8 mouse cellular contexts compared by ENCODE assay signal in genomic region chr7:19506969-19507611, GRCm38 (mm10). TPM values are rescaled to one million over a fixed set of nuclear protein-coding genes. Genes with fewer than 3 reads are reported as not detected.
DNase-seq lines count a peak whose midpoint lies in the region; ATAC-seq and TF ChIP-seq lines count a peak whose summit lies in the region.

No protein-coding gene starts in this region.

- H3K9ac ChIP-seq in embryonic facial prominence, embryonic 14.5 days (ENCODE audit: low read depth, low read length), result peak overlapping the region; percentile 86
- peak overlapping the region; percentile 78 for H3K9ac ChIP-seq in hindbrain, postnatal 0 days (replicated peaks; ENCODE audit: low read length)

- peak overlapping the region; percentile 81 for H3K4me3 ChIP-seq in embryonic facial prominence, embryonic 14.5 days (ENCODE audit: low read depth, low read length)
- peak overlapping the region; percentile 76 for H3K4me3 ChIP-seq in hindbrain, postnatal 0 days (ENCODE audit: low read length)
- peak overlapping the region; percentile 83 for H3K4me3 ChIP-seq in small intestine, adult 2 months (ENCODE audit: low read depth, low read length)

- TF ChIP-seq POLR2A in small intestine, adult 2 months (IDR thresholded peaks at IDR 0.05; ENCODE audit: low read depth, low read length), result no peak

- WGBS in embryonic facial prominence, embryonic 14.5 days, result 2% methylated on average over 17 of the region's 71 CpGs
- under 1% methylated on average over 70 of the region's 71 CpGs for WGBS in hindbrain, postnatal 0 days
- 7% methylated on average over 71 of the region's 71 CpGs for WGBS in small intestine, adult 2 months

- peak; percentile 16; the same call in 1 of the 2 replicates for ATAC-seq in embryonic facial prominence, embryonic 14.5 days (ENCODE audit: low read depth)
- ATAC-seq in hindbrain, postnatal 0 days, result peak; percentile 39

- H3K4me1 ChIP-seq in embryonic facial prominence, embryonic 14.5 days (ENCODE audit: control insufficient read depth, insufficient read depth, low read length), result no peaks in the 10 kb centered on the region
- H3K4me1 ChIP-seq in hindbrain, postnatal 0 days (ENCODE audit: insufficient read depth, low read length), result peaks cover 11% of the 10 kb centered on the region; the same call in 1 of the 2 replicates
- peaks cover 16% of the 10 kb centered on the region for H3K4me1 ChIP-seq in small intestine, adult 2 months (ENCODE audit: control insufficient read depth, insufficient read depth, insufficient read length, low read length)

- intact Hi-C loops in heart, postnatal 25 days (cut with DNase I), result loop anchor here (2.0 to 5.0 kb wide), 2 partner anchors 55 to 66 kb away; partner anchors contain the start of gene Ppp1r37

- H3K4me2 ChIP-seq in embryonic facial prominence, embryonic 14.5 days (ENCODE audit: low read depth, low read length), result peak overlapping the region; percentile 98
- H3K4me2 ChIP-seq in hindbrain, postnatal 0 days (ENCODE audit: low read depth, low read length), result peak overlapping the region; percentile 88

- H3K27ac ChIP-seq in embryonic facial prominence, embryonic 14.5 days (replicated peaks; ENCODE audit: low read depth, low read length), result no peak overlapping the region
- peak overlapping the region; percentile 83 for H3K27ac ChIP-seq in hindbrain, postnatal 0 days
- H3K27ac ChIP-seq in small intestine, adult 2 months (ENCODE audit: insufficient read depth, low read depth, low read length), result no peak overlapping the region

- no peak for TF ChIP-seq CTCF in hindbrain, postnatal 0 days (IDR thresholded peaks at IDR 0.05; ENCODE audit: low read depth)
- no peak for TF ChIP-seq CTCF in small intestine, adult 2 months (IDR thresholded peaks at IDR 0.05; ENCODE audit: extremely low read depth, insufficient read length, insufficient replicate concordance, low read depth, low read length)

- no peaks in the 10 kb centered on the region for H3K9me3 ChIP-seq in embryonic facial prominence, embryonic 14.5 days (ENCODE audit: control insufficient read depth, low read length)
- H3K9me3 ChIP-seq in hindbrain, postnatal 0 days (ENCODE audit: low read length), result no peaks in the 10 kb centered on the region

- DNase-seq in heart, adult 11 months, result peak; percentile 95
- DNase-seq in heart, postnatal 25 days (ENCODE audit: low spot score), result no peak
- DNase-seq in R1 (ENCODE audit: low read depth, low spot score) (peak; percentile 71), adipocyte (ENCODE audit: low spot score) (no peak)
- DNase-seq in embryonic facial prominence, embryonic 14.5 days (ENCODE audit: low spot score), result peak; percentile 71
- DNase-seq in hindbrain, postnatal 0 days (ENCODE audit: low spot score), result peak; percentile 90
- DNase-seq in lung, postnatal 10 days, result peak; percentile 58

- no peaks in the 10 kb centered on the region for H3K27me3 ChIP-seq in embryonic facial prominence, embryonic 14.5 days (replicated peaks; ENCODE audit: control insufficient read depth, insufficient read depth, low read length)
- H3K27me3 ChIP-seq in hindbrain, postnatal 0 days (ENCODE audit: insufficient read depth, low read length), result no peaks in the 10 kb centered on the region
- no peaks in the 10 kb centered on the region for H3K27me3 ChIP-seq in small intestine, adult 2 months (ENCODE audit: control insufficient read depth, insufficient read depth, low read length)

- no peaks in the 10 kb centered on the region for H3K36me3 ChIP-seq in embryonic facial prominence, embryonic 14.5 days (ENCODE audit: control insufficient read depth, insufficient read depth, low read length)
- H3K36me3 ChIP-seq in hindbrain, postnatal 0 days (ENCODE audit: insufficient read depth, low read length), result no peaks in the 10 kb centered on the region
- H3K36me3 ChIP-seq in small intestine, adult 2 months (ENCODE audit: control insufficient read depth, insufficient read depth, low read length), result no peaks in the 10 kb centered on the region

RNA-seq across cellular contexts. Expression of gene Bloc1s3, which starts 1.1 kb away (rescaled TPM):
- total RNA-seq in heart, postnatal 25 days (2021), result 1 to 10 TPM; 2.3 to 2.4 TPM
- 0.74 and 0.93 TPM in 2 replicates for polyA plus RNA-seq in embryonic facial prominence, embryonic 14.5 days (2014; fragmentation: Nextera tagmentation; extraction: Ambion mirVana)
- 18.8 and 22.4 TPM in 2 replicates for total RNA-seq in hindbrain, postnatal 0 days (2014; rRNA removed)
- 3.8 and 4.3 TPM in 2 replicates for polyA plus RNA-seq in hindbrain, postnatal 0 days (2015; fragmentation: Nextera tagmentation; extraction: Ambion mirVana)
- 11.9 and 24.9 TPM in 2 replicates for polyA plus RNA-seq in small intestine, adult 2 months (2012; rRNA removed)

RNA-seq across cellular contexts. Expression of gene Trappc6a, which starts 1.1 kb away (rescaled TPM):
- 10 to 100 TPM; 35.6 to 35.9 TPM for total RNA-seq in heart, postnatal 25 days (2021)
- polyA plus RNA-seq in embryonic facial prominence, embryonic 14.5 days (2014; fragmentation: Nextera tagmentation; extraction: Ambion mirVana), result 61.8 and 67.3 TPM in 2 replicates
- total RNA-seq in hindbrain, postnatal 0 days (2014; rRNA removed), result 26.4 and 46.5 TPM in 2 replicates
- polyA plus RNA-seq in hindbrain, postnatal 0 days (2015; fragmentation: Nextera tagmentation; extraction: Ambion mirVana), result 42.8 and 44.3 TPM in 2 replicates
- polyA plus RNA-seq in small intestine, adult 2 months (2012; rRNA removed), result 56.3 and 120 TPM in 2 replicates

RNA-seq across cellular contexts. Expression of gene Nkpd1, which starts 10.5 kb away (rescaled TPM):
- total RNA-seq in heart, postnatal 25 days (2021), result not detected
- polyA plus RNA-seq in embryonic facial prominence, embryonic 14.5 days (2014; fragmentation: Nextera tagmentation; extraction: Ambion mirVana), result 0.14 and 0.42 TPM in 2 replicates
- 1.9 and 4.4 TPM in 2 replicates for total RNA-seq in hindbrain, postnatal 0 days (2014; rRNA removed)
- polyA plus RNA-seq in hindbrain, postnatal 0 days (2015; fragmentation: Nextera tagmentation; extraction: Ambion mirVana), result 1.3 TPM in 2 replicates
- 0.23 and 0.43 TPM in 2 replicates for polyA plus RNA-seq in small intestine, adult 2 months (2012; rRNA removed)

RNA-seq across cellular contexts. Expression of gene Exoc3l2, which starts 44.0 kb away (rescaled TPM):
- total RNA-seq in heart, postnatal 25 days (2021), result 1 to 10 TPM; 1.2 to 1.3 TPM
- polyA plus RNA-seq in embryonic facial prominence, embryonic 14.5 days (2014; fragmentation: Nextera tagmentation; extraction: Ambion mirVana), result 1.4 and 1.7 TPM in 2 replicates
- total RNA-seq in hindbrain, postnatal 0 days (2014; rRNA removed), result 0.61 and 1.3 TPM in 2 replicates
- polyA plus RNA-seq in hindbrain, postnatal 0 days (2015; fragmentation: Nextera tagmentation; extraction: Ambion mirVana), result 2.0 and 2.3 TPM in 2 replicates
- 6.5 and 12.0 TPM in 2 replicates for polyA plus RNA-seq in small intestine, adult 2 months (2012; rRNA removed)

RNA-seq across cellular contexts. Expression of gene Mark4, which starts 48.5 kb away (rescaled TPM):
- 10 to 100 TPM; 22.3 to 24.3 TPM for total RNA-seq in heart, postnatal 25 days (2021)
- 10.5 and 10.9 TPM in 2 replicates for polyA plus RNA-seq in embryonic facial prominence, embryonic 14.5 days (2014; fragmentation: Nextera tagmentation; extraction: Ambion mirVana)
- 60.3 and 60.5 TPM in 2 replicates for total RNA-seq in hindbrain, postnatal 0 days (2014; rRNA removed)
- 16.2 and 18.1 TPM in 2 replicates for polyA plus RNA-seq in hindbrain, postnatal 0 days (2015; fragmentation: Nextera tagmentation; extraction: Ambion mirVana)
- 11.6 and 27.4 TPM in 2 replicates for polyA plus RNA-seq in small intestine, adult 2 months (2012; rRNA removed)

Comparison
In these comparisons a context has a peak if more than half of its experiments do, and no peak if none do; other contexts are left out.
1. DNase-seq: peak in heart, adult 11 months (single experiment), R1 (single experiment), embryonic facial prominence, embryonic 14.5 days (single experiment), hindbrain, postnatal 0 days (single experiment) and lung, postnatal 10 days (single experiment); none in heart, postnatal 25 days (single experiment) and adipocyte (single experiment).
2. Peak in every context shown above with its lines, with median percentiles within 50 percentile points of each other: H3K4me3 ChIP-seq.